Mouse (Mus musculus) E14TG2a.4 (cell line): ENCODE measurements around the gene Sst.

ENCODE experiments used
- CTCF ChIP-seq: conservative IDR thresholded peaks from 2 replicates; pipeline ENCODE4 v1.5.1; 2014; ENCODE audit warnings: low read length
- NANOG ChIP-seq: IDR thresholded peaks from 2 replicates; pipeline ENCODE4 v1.6.1; 2014; ENCODE audit warnings: borderline replicate concordance, low read length, mixed read lengths

- TF ChIP-seq CTCF (no peak), NANOG (no peak)
Measured at GRCm38 (mm10) chr16:23849720-23850119, 41.0 kb downstream of the Sst start.
